Mouse (Mus musculus) stomach, embryonic 15.5 days (tissue): ENCODE results near the gene Myl10. TPM values are rescaled to one million over a fixed set of nuclear protein-coding genes. Genes with fewer than 3 reads are reported as not detected.

Experiments
- polyA plus RNA-seq: library from polyadenylated mRNA; unstranded; fragments of >200 nt; fragmentation: Nextera tagmentation; extraction: Ambion mirVana; gene quantifications from 2 replicates; pipeline ENCODE4 v1.2.1, GENCODE M21; 2015

Gene Myl10
- polyA plus RNA-seq, 1 experiment from 2014 or later, result 0.28 TPM

Other genes with a start within 250 kb of the Myl10 start
- 73.5 and 81.0 TPM in 2 replicates for gene Cux1, start 125.7 kb upstream of the Myl10 start, polyA plus RNA-seq
- gene Col26a1, start 190.1 kb downstream of the Myl10 start, polyA plus RNA-seq, result 20.6 and 25.3 TPM in 2 replicates
- 59.5 and 62.3 TPM in 2 replicates for gene Ift22, start 215.0 kb downstream of the Myl10 start, polyA plus RNA-seq